Mouse (Mus musculus) heart, postnatal 0 days (tissue): ENCODE data around the gene Gm6401. TPM values are rescaled to one million over a fixed set of nuclear protein-coding genes. Genes with fewer than 3 reads are reported as not detected.
"Not testable (repeated sequence)": the region's sequence is repeated elsewhere in the genome, so short reads cannot be mapped to it uniquely, and the experiment has no call there.

Experiments
- ATAC-seq: fragments of 200-750 bp; cut with Nextera tagmentation; 2 replicates; pipeline ENCODE4 v1.8.0; 2017; ENCODE audit warnings: low read depth, moderate number of reproducible peaks, moderate library complexity; ENCODE audit not compliant: insufficient read depth
- DNase-seq: peaks from one replicate; pipeline ENCODE4 v3.0.0-alpha.2; 2016; ENCODE audit warnings: low spot score
- H3K27ac ChIP-seq: fragments of 300-500 bp; sonication (generic); 2 replicates; pipeline ENCODE4 v1.5.1; 2014; ENCODE audit warnings: low read depth, mild to moderate bottlenecking
- H3K27me3 ChIP-seq: fragments of 300-500 bp; sonication (generic); 2 replicates; pipeline ENCODE4 v1.6.1; 2014; ENCODE audit warnings: low read length, mixed read lengths; ENCODE audit not compliant: control insufficient read depth, insufficient read depth
- H3K36me3 ChIP-seq: fragments of 300-500 bp; sonication (generic); replicated peaks from 2 replicates; pipeline ENCODE4 v1.6.1; 2014; ENCODE audit warnings: low read length, mixed read lengths; ENCODE audit not compliant: control insufficient read depth, insufficient read depth
- H3K4me1 ChIP-seq: fragments of 300-500 bp; sonication (generic); 2 replicates; pipeline ENCODE4 v1.6.1; 2014; ENCODE audit warnings: antibody characterized with exemption; ENCODE audit not compliant: control insufficient read depth, insufficient read depth
- H3K4me2 ChIP-seq: fragments of 300-500 bp; sonication (generic); 2 replicates; pipeline ENCODE4 v1.6.1; 2014; ENCODE audit warnings: low read depth, mild to moderate bottlenecking, low read length, moderate library complexity
- H3K4me3 ChIP-seq: fragments of 300-500 bp; sonication (generic); 2 replicates; pipeline ENCODE4 v1.5.1; 2014; ENCODE audit warnings: low read depth, low read length
- H3K9ac ChIP-seq: fragments of 300-500 bp; sonication (generic); replicated peaks from 2 replicates; pipeline ENCODE4 v1.6.1; 2014; ENCODE audit warnings: low read depth, low read length, mixed read lengths
- H3K9me3 ChIP-seq: fragments of 300-500 bp; sonication (generic); replicated peaks from 2 replicates; pipeline ENCODE4 v1.6.1; 2016; ENCODE audit warnings: low read length; ENCODE audit not compliant: control insufficient read depth
- WGBS: fragments of 180-500 bp; shearing (Covaris S2); extraction: QIAGEN DNeasy Blood & Tissue Kit; methylation state at CpG from one replicate; pipeline ENCODE4 v1.1.7; 2014; 5-methylcytosine and 5-hydroxymethylcytosine counted together
- polyA plus RNA-seq: library from polyadenylated mRNA; unstranded; fragments of >200 nt; fragmentation: Nextera tagmentation; extraction: Ambion mirVana; gene quantifications from 2 replicates; pipeline ENCODE4 v1.2.1, GENCODE M21; 2015
- total RNA-seq: library from RNA; depleted of rRNA; stranded (reverse); fragments of >200 nt; gene quantifications from 2 replicates; pipeline ENCODE4 v1.2.3, GENCODE M21; 2014; ENCODE audit warnings: low replicate concordance; rRNA removed

The Gm6401 gene
- total RNA-seq (not detected in 2 replicates), polyA plus RNA-seq (not detected in 2 replicates)

- H3K4me1 ChIP-seq, ATAC-seq, H3K4me2 ChIP-seq, H3K36me3 ChIP-seq, H3K27me3 ChIP-seq, DNase-seq, H3K4me3 ChIP-seq, H3K27ac ChIP-seq, H3K9me3 ChIP-seq, H3K9ac ChIP-seq: not testable (repeated sequence)
- WGBS = 86% methylated on average over 1 of the region's 1 CpGs
Measured at GRCm38 (mm10) chr14:41967827-41968226, at the start of gene Gm6401. TSS of gene Gm6401 (minus strand) at chr14:41967927.

GRCm38 (mm10) chr14:41983225-41983624 is 15.5 kb upstream of the Gm6401 start, which contains the start of gene Gm3543:
TSS of gene Gm3543 (minus strand) at chr14:41983325.
- DNase-seq, H3K36me3 ChIP-seq, H3K27ac ChIP-seq, H3K9ac ChIP-seq, H3K27me3 ChIP-seq, H3K4me2 ChIP-seq, ATAC-seq, H3K4me1 ChIP-seq, H3K4me3 ChIP-seq, H3K9me3 ChIP-seq: not testable (repeated sequence)
- no CpG with 5 or more reads among the region's 1 CpGs for WGBS

GRCm38 (mm10) chr14:41968596-41968995 is 869 bp upstream of the Gm6401 start:
- not testable (repeated sequence) for H3K9ac ChIP-seq, H3K4me1 ChIP-seq, H3K9me3 ChIP-seq, DNase-seq, H3K36me3 ChIP-seq, H3K27me3 ChIP-seq, ATAC-seq, H3K4me3 ChIP-seq, H3K4me2 ChIP-seq, H3K27ac ChIP-seq
- 51% methylated on average over 3 of the region's 3 CpGs for WGBS

GRCm38 (mm10) chr14:41964095-41964494 is 3.6 kb downstream of the Gm6401 start:
- not testable (repeated sequence) for H3K9me3 ChIP-seq, H3K4me3 ChIP-seq, H3K27ac ChIP-seq, H3K36me3 ChIP-seq, DNase-seq, ATAC-seq, H3K4me2 ChIP-seq, H3K4me1 ChIP-seq, H3K27me3 ChIP-seq, H3K9ac ChIP-seq
- 42% methylated on average over 4 of the region's 4 CpGs for WGBS

- ATAC-seq, H3K4me3 ChIP-seq: not testable (repeated sequence)
- 47% methylated on average over 1 of the region's 2 CpGs for WGBS
Measured at GRCm38 (mm10) chr14:41943695-41944094, 24.0 kb downstream of the Gm6401 start, which contains the start of gene 1700024B05Rik. TSS of gene 1700024B05Rik (plus strand) at chr14:41943995.

GRCm38 (mm10) chr14:41924649-41925048 is 43.1 kb downstream of the Gm6401 start, which contains the start of gene 1700049E17Rik1:
TSS of gene 1700049E17Rik1 (plus strand) at chr14:41924949.
- H3K4me2 ChIP-seq, ATAC-seq, H3K9ac ChIP-seq, DNase-seq, H3K4me3 ChIP-seq, H3K9me3 ChIP-seq, H3K4me1 ChIP-seq, H3K27ac ChIP-seq, H3K27me3 ChIP-seq, H3K36me3 ChIP-seq: not testable (repeated sequence)
- WGBS = no CpG with 5 or more reads among the region's 1 CpGs

More at GRCm38 (mm10) chr14:41943695-41944094, 24.0 kb downstream of the Gm6401 start, which contains the start of gene 1700024B05Rik:
- not testable (repeated sequence) for H3K27me3 ChIP-seq, H3K9ac ChIP-seq, H3K9me3 ChIP-seq, H3K4me2 ChIP-seq, H3K27ac ChIP-seq, H3K4me1 ChIP-seq, DNase-seq, H3K36me3 ChIP-seq

Other genes with a start within 250 kb of the Gm6401 start
- not detected in 2 replicates for gene Gm7929, start 217.3 kb downstream of the Gm6401 start, total RNA-seq
- gene Gm7929, start 217.3 kb downstream of the Gm6401 start, polyA plus RNA-seq = not detected in 2 replicates
- not detected in 2 replicates for gene Gm47189, start 195.5 kb downstream of the Gm6401 start, total RNA-seq
- gene Gm47189, start 195.5 kb downstream of the Gm6401 start, polyA plus RNA-seq = not detected in 2 replicates
- not detected in 2 replicates for gene Gm7980, start 60.6 kb downstream of the Gm6401 start, total RNA-seq
- not detected in 2 replicates for gene Gm7980, start 60.6 kb downstream of the Gm6401 start, polyA plus RNA-seq
- not detected in 2 replicates for gene 1700049E17Rik1, start 43.0 kb downstream of the Gm6401 start, total RNA-seq
- gene 1700049E17Rik1, start 43.0 kb downstream of the Gm6401 start, polyA plus RNA-seq = not detected in 2 replicates
- gene 1700024B05Rik, start 23.9 kb downstream of the Gm6401 start, total RNA-seq = not detected in 2 replicates
- not detected in 2 replicates for gene 1700024B05Rik, start 23.9 kb downstream of the Gm6401 start, polyA plus RNA-seq
- gene Gm3543, start 15.4 kb upstream of the Gm6401 start, total RNA-seq = not detected in 2 replicates
- not detected in 2 replicates for gene Gm3543, start 15.4 kb upstream of the Gm6401 start, polyA plus RNA-seq
- gene Gm7951, start 149.4 kb upstream of the Gm6401 start, total RNA-seq = not detected in 2 replicates
- not detected in 2 replicates for gene Gm7951, start 149.4 kb upstream of the Gm6401 start, polyA plus RNA-seq
- not detected in 2 replicates for gene Gm17027, start 194.7 kb upstream of the Gm6401 start, total RNA-seq
- not detected in 2 replicates for gene Gm17027, start 194.7 kb upstream of the Gm6401 start, polyA plus RNA-seq
- not detected in 2 replicates for gene Gm3573, start 222.9 kb upstream of the Gm6401 start, total RNA-seq
- not detected in 2 replicates for gene Gm3573, start 222.9 kb upstream of the Gm6401 start, polyA plus RNA-seq